Comparison of ENCODE assay signal across 9 mouse cellular contexts in genomic region chr19:5459896-5460295, GRCm38 (mm10). TPM values are rescaled to one million over a fixed set of nuclear protein-coding genes. Genes with fewer than 3 reads are reported as not detected.
DNase-seq lines count a peak whose midpoint lies in the region; ATAC-seq and TF ChIP-seq lines count a peak whose summit lies in the region.
"Had no signal": no experiment of that assay in that cellular context is flagged by ENCODE, and none has a peak within 500 bp of the region (broad histone marks: within the 10 kb centered on the region; RNA-seq: fewer than 3 reads in every experiment).

No protein-coding gene starts in this region.

- peak overlapping the region; percentile 90 for H3K4me2 ChIP-seq in embryonic facial prominence, embryonic 12.5 days (replicated peaks)
- peak overlapping the region; percentile 68 for H3K4me2 ChIP-seq in intestine, embryonic 16.5 days (ENCODE audit: low read depth, low read length)
- H3K4me2 ChIP-seq in neural tube, embryonic 13.5 days, result peak overlapping the region; percentile 99

- no peak for TF ChIP-seq CTCF in layer of hippocampus, adult 2 months (conservative IDR thresholded peaks at IDR 0.05)

- peaks cover 27% of the 10 kb centered on the region for H3K36me3 ChIP-seq in embryonic facial prominence, embryonic 12.5 days
- H3K36me3 ChIP-seq in intestine, embryonic 16.5 days (ENCODE audit: control insufficient read depth, insufficient read depth, low read length), result peaks cover 3% of the 10 kb centered on the region; the same call in 1 of the 2 replicates
- H3K36me3 ChIP-seq in neural tube, embryonic 13.5 days, result peaks cover 21% of the 10 kb centered on the region

- peak overlapping the region; percentile 100 for H3K27ac ChIP-seq in layer of hippocampus, adult 2 months
- peak overlapping the region; percentile 80 for H3K27ac ChIP-seq in embryonic facial prominence, embryonic 12.5 days
- peak overlapping the region; percentile 59; the same call in 1 of the 2 replicates for H3K27ac ChIP-seq in intestine, embryonic 16.5 days (ENCODE audit: low read length)
- peak overlapping the region; percentile 70 for H3K27ac ChIP-seq in neural tube, embryonic 13.5 days (replicated peaks)

- H3K27me3 ChIP-seq in embryonic facial prominence, embryonic 12.5 days, result no peaks in the 10 kb centered on the region
- no peaks in the 10 kb centered on the region for H3K27me3 ChIP-seq in intestine, embryonic 16.5 days (replicated peaks; ENCODE audit: control insufficient read depth, insufficient read depth, low read length)
- H3K27me3 ChIP-seq in neural tube, embryonic 13.5 days, result peaks cover 13% of the 10 kb centered on the region; the same call in 1 of the 2 replicates

- ATAC-seq in embryonic facial prominence, embryonic 12.5 days (ENCODE audit: insufficient number of reproducible peaks, insufficient read depth, low FRiP score, low TSS enrichment), result no peak
- no peak for ATAC-seq in intestine, embryonic 16.5 days
- no peak for ATAC-seq in neural tube, embryonic 13.5 days (ENCODE audit: low read depth)

- no peaks in the 10 kb centered on the region for H3K9me3 ChIP-seq in embryonic facial prominence, embryonic 12.5 days
- no peaks in the 10 kb centered on the region for H3K9me3 ChIP-seq in intestine, embryonic 16.5 days (ENCODE audit: control insufficient read depth, low read length)
- H3K9me3 ChIP-seq in neural tube, embryonic 13.5 days, result no peaks in the 10 kb centered on the region

- peaks cover 31% of the 10 kb centered on the region for H3K4me1 ChIP-seq in embryonic facial prominence, embryonic 12.5 days
- peaks cover 28% of the 10 kb centered on the region for H3K4me1 ChIP-seq in intestine, embryonic 16.5 days (ENCODE audit: control insufficient read depth, insufficient read depth, low read length)
- peaks cover 60% of the 10 kb centered on the region for H3K4me1 ChIP-seq in neural tube, embryonic 13.5 days (replicated peaks)

- H3K9ac ChIP-seq in embryonic facial prominence, embryonic 12.5 days, result peak overlapping the region; percentile 75
- H3K9ac ChIP-seq in intestine, embryonic 16.5 days (ENCODE audit: low read depth, low read length), result peak overlapping the region; percentile 74
- H3K9ac ChIP-seq in neural tube, embryonic 13.5 days, result peak overlapping the region; percentile 78

- H3K4me3 ChIP-seq in layer of hippocampus, adult 2 months, result peak overlapping the region; percentile 77
- H3K4me3 ChIP-seq in embryonic facial prominence, embryonic 12.5 days, result peak overlapping the region; percentile 61
- H3K4me3 ChIP-seq in intestine, embryonic 16.5 days (ENCODE audit: low read length), result peak overlapping the region; percentile 74
- peak overlapping the region; percentile 80 for H3K4me3 ChIP-seq in neural tube, embryonic 13.5 days

- DNase-seq in layer of hippocampus, adult 2 months (ENCODE audit: low spot score in 2 of 2), result no peak
- DNase-seq in layer of hippocampus, postnatal 25 days (ENCODE audit: extremely low spot score in 1 of 2, low spot score in 1 of 2), result no peak
- DNase-seq in yolk sac, embryonic 10.5 days (ENCODE audit: low spot score), result no peak
- DNase-seq in gastrocnemius, adult 8-10 months (ENCODE audit: low spot score in 2 of 2), result no peak
- no peak for DNase-seq in thymus, postnatal 25 days

- WGBS in embryonic facial prominence, embryonic 12.5 days, result 26% methylated on average over 3 of the region's 3 CpGs
- WGBS in intestine, embryonic 16.5 days, result 29% methylated on average over 3 of the region's 3 CpGs
- 21% methylated on average over 3 of the region's 3 CpGs for WGBS in neural tube, embryonic 13.5 days

RNA-seq across cellular contexts. Expression of gene Fibp, which starts 0.5 kb away (rescaled TPM):
- total RNA-seq in layer of hippocampus, adult 2 months (2021), result 10 to 100 TPM; 87.2 to 89.6 TPM
- 100 to 1,000 TPM in 1 of 2 experiments, 10 to 100 TPM in 1; 99.4 to 110 TPM for total RNA-seq in layer of hippocampus, postnatal 25 days (2021)
- 146 and 150 TPM in 2 replicates for polyA plus RNA-seq in embryonic facial prominence, embryonic 12.5 days (2016; fragmentation: Nextera tagmentation; extraction: Ambion mirVana)
- polyA plus RNA-seq in intestine, embryonic 16.5 days (2015; fragmentation: Nextera tagmentation; extraction: Ambion mirVana), result 102 and 106 TPM in 2 replicates
- polyA plus RNA-seq in neural tube, embryonic 13.5 days (2015; fragmentation: Nextera tagmentation; extraction: Ambion mirVana), result 163 and 164 TPM in 2 replicates
- total RNA-seq in gastrocnemius, adult 8-10 months (2022), result 10 to 100 TPM; 29.2 to 35.1 (median 32.8) TPM

RNA-seq across cellular contexts. Expression of gene Ccdc85b, which starts 2.2 kb away (rescaled TPM):
- total RNA-seq in layer of hippocampus, adult 2 months (2021), result 10 to 100 TPM; 31.5 to 33.9 TPM
- 10 to 100 TPM; 32.9 to 35.9 TPM for total RNA-seq in layer of hippocampus, postnatal 25 days (2021)
- polyA plus RNA-seq in embryonic facial prominence, embryonic 12.5 days (2016; fragmentation: Nextera tagmentation; extraction: Ambion mirVana), result 10.8 and 11.0 TPM in 2 replicates
- 5.0 and 5.4 TPM in 2 replicates for polyA plus RNA-seq in intestine, embryonic 16.5 days (2015; fragmentation: Nextera tagmentation; extraction: Ambion mirVana)
- 10.7 and 11.1 TPM in 2 replicates for polyA plus RNA-seq in neural tube, embryonic 13.5 days (2015; fragmentation: Nextera tagmentation; extraction: Ambion mirVana)
- 1 to 10 TPM; 5.5 to 8.1 (median 6.3) TPM for total RNA-seq in gastrocnemius, adult 8-10 months (2022)

RNA-seq across cellular contexts. Expression of gene Ctsw, which starts 8.4 kb away (rescaled TPM):
- under 1 TPM in 1 of 2 experiments, not detected in 1; 0.31 TPM for total RNA-seq in layer of hippocampus, adult 2 months (2021)
- not detected for total RNA-seq in layer of hippocampus, postnatal 25 days (2021)
- 1.9 and 2.1 TPM in 2 replicates for polyA plus RNA-seq in embryonic facial prominence, embryonic 12.5 days (2016; fragmentation: Nextera tagmentation; extraction: Ambion mirVana)
- polyA plus RNA-seq in intestine, embryonic 16.5 days (2015; fragmentation: Nextera tagmentation; extraction: Ambion mirVana), result 1.7 and 2.8 TPM in 2 replicates
- polyA plus RNA-seq in neural tube, embryonic 13.5 days (2015; fragmentation: Nextera tagmentation; extraction: Ambion mirVana), result 3.2 and 5.6 TPM in 2 replicates
- total RNA-seq in gastrocnemius, adult 8-10 months (2022), result not detected

RNA-seq across cellular contexts. Expression of gene Fosl1, which starts 12.5 kb away (rescaled TPM):
- total RNA-seq in layer of hippocampus, adult 2 months (2021), result not detected
- total RNA-seq in layer of hippocampus, postnatal 25 days (2021), result not detected
- not detected in 2 replicates for polyA plus RNA-seq in embryonic facial prominence, embryonic 12.5 days (2016; fragmentation: Nextera tagmentation; extraction: Ambion mirVana)
- polyA plus RNA-seq in intestine, embryonic 16.5 days (2015; fragmentation: Nextera tagmentation; extraction: Ambion mirVana), result not detected in 2 replicates
- polyA plus RNA-seq in neural tube, embryonic 13.5 days (2015; fragmentation: Nextera tagmentation; extraction: Ambion mirVana), result 0.59 TPM in 1 of 2 replicates, not detected in the other
- total RNA-seq in gastrocnemius, adult 8-10 months (2022), result not detected
- total RNA-seq: neutrophil, adult 5-6 weeks had no signal

RNA-seq across cellular contexts. Expression of gene Efemp2, which starts 13.9 kb away (rescaled TPM):
- total RNA-seq in layer of hippocampus, adult 2 months (2021), result 10 to 100 TPM; 13.2 to 14.1 TPM
- 10 to 100 TPM; 11.0 to 11.6 TPM for total RNA-seq in layer of hippocampus, postnatal 25 days (2021)
- 145 TPM in 2 replicates for polyA plus RNA-seq in embryonic facial prominence, embryonic 12.5 days (2016; fragmentation: Nextera tagmentation; extraction: Ambion mirVana)
- 106 and 112 TPM in 2 replicates for polyA plus RNA-seq in intestine, embryonic 16.5 days (2015; fragmentation: Nextera tagmentation; extraction: Ambion mirVana)
- polyA plus RNA-seq in neural tube, embryonic 13.5 days (2015; fragmentation: Nextera tagmentation; extraction: Ambion mirVana), result 56.9 and 60.8 TPM in 2 replicates
- total RNA-seq in gastrocnemius, adult 8-10 months (2022), result 1 to 10 TPM; 3.2 to 6.1 (median 3.8) TPM
